Mouse (Mus musculus) intestine, embryonic 14.5 days (tissue): ENCODE measurements at regions not wholly inside any gene's neighbourhood (a gene's known extent, or its start where the extent isn't known, plus 50 kb on each side); places are given as distances from the start of the nearest gene placed in this dataset.
A peak's percentile ranks its signal among the peaks of the same experiment; 100 is the strongest.

Source experiments
- ATAC-seq: fragments of 200-750 bp; cut with Nextera tagmentation; replicated peaks from 2 replicates; pipeline ENCODE4 v1.8.0; 2017; ENCODE audit warnings: low read depth, moderate number of reproducible peaks, moderate TSS enrichment, moderate library complexity; ENCODE audit not compliant: low FRiP score, low TSS enrichment
- DNase-seq: peaks from one replicate; pipeline ENCODE4 v3.0.0-alpha.2; 2018; ENCODE audit warnings: low spot score
- H3K27ac ChIP-seq: fragments of 300-500 bp; sonication (generic); 2 replicates; pipeline ENCODE4 v1.5.1; 2014; ENCODE audit warnings: low read depth, mild to moderate bottlenecking, control low read depth
- H3K27me3 ChIP-seq: fragments of 300-500 bp; sonication (generic); replicated peaks from 2 replicates; pipeline ENCODE4 v1.6.1; 2014; ENCODE audit warnings: low read length, control low read depth; ENCODE audit not compliant: control insufficient read depth, insufficient read depth
- H3K36me3 ChIP-seq: fragments of 300-500 bp; sonication (generic); 2 replicates; pipeline ENCODE4 v1.6.1; 2014; ENCODE audit warnings: low read length, control low read depth; ENCODE audit not compliant: control insufficient read depth, insufficient read depth
- H3K4me1 ChIP-seq: fragments of 300-500 bp; sonication (generic); replicated peaks from 2 replicates; pipeline ENCODE4 v1.6.1; 2014; ENCODE audit warnings: low read length, control low read depth, mixed read lengths; ENCODE audit not compliant: control insufficient read depth, insufficient read depth
- H3K4me2 ChIP-seq: fragments of 300-500 bp; sonication (generic); 2 replicates; pipeline ENCODE4 v1.6.1; 2014; ENCODE audit warnings: low read length
- H3K4me3 ChIP-seq: fragments of 300-500 bp; sonication (generic); 2 replicates; pipeline ENCODE4 v1.5.1; 2014; ENCODE audit warnings: low read depth, low read length, control low read depth, mixed read lengths
- H3K9ac ChIP-seq: fragments of 300-500 bp; sonication (generic); 2 replicates; pipeline ENCODE4 v1.6.1; 2014; ENCODE audit warnings: mild to moderate bottlenecking, low read length
- H3K9me3 ChIP-seq: fragments of 300-500 bp; sonication (generic); 2 replicates; pipeline ENCODE4 v1.6.1; 2016; ENCODE audit warnings: low read length, control low read depth; ENCODE audit not compliant: control insufficient read depth
- WGBS: fragments of 180-500 bp; shearing (Covaris S2); extraction: QIAGEN DNeasy Blood & Tissue Kit; methylation state at CpG from one replicate; pipeline ENCODE4 v1.1.7; 2014; 5-methylcytosine and 5-hydroxymethylcytosine counted together

- H3K36me3 ChIP-seq: no peaks in the 10 kb centered on the region
- WGBS: 62% methylated on average over 3 of the region's 3 CpGs
Observed at GRCm38 (mm10) chr9:68231131-68231530, 390.9 kb downstream of the Vps13c start.

GRCm38 (mm10) chr9:68234979-68235649, 394.9 kb downstream of the Vps13c start:
- Histone ChIP-seq H3K9me3 (no peaks in the 10 kb centered on the region), H3K4me2 (no peak overlapping the region), H3K4me1 (no peaks in the 10 kb centered on the region), H3K9ac (no peak overlapping the region), H3K4me3 (no peak overlapping the region), H3K27ac (no peak overlapping the region), H3K27me3 (no peaks in the 10 kb centered on the region), H3K36me3 (no peaks in the 10 kb centered on the region)
- DNase-seq (no peak), ATAC-seq (no peak)
- 39% methylated on average over 12 of the region's 12 CpGs for WGBS

More at GRCm38 (mm10) chr9:68231131-68231530, 390.9 kb downstream of the Vps13c start:
- no peak overlapping the region for H3K4me2 ChIP-seq
- H3K4me3 ChIP-seq: no peak overlapping the region
- H3K9me3 ChIP-seq: no peaks in the 10 kb centered on the region
- no peaks in the 10 kb centered on the region for H3K27me3 ChIP-seq
- H3K4me1 ChIP-seq: no peaks in the 10 kb centered on the region
- ATAC-seq (no peak), DNase-seq (no peak)
- H3K9ac ChIP-seq: no peak overlapping the region
- H3K27ac ChIP-seq: no peak overlapping the region

- Histone ChIP-seq H3K9ac (no peak overlapping the region), H3K4me2 (no peak overlapping the region), H3K36me3 (no peaks in the 10 kb centered on the region), H3K27ac (no peak overlapping the region), H3K4me1 (no peaks in the 10 kb centered on the region), H3K4me3 (no peak overlapping the region), H3K9me3 (no peaks in the 10 kb centered on the region), H3K27me3 (no peaks in the 10 kb centered on the region)
- DNase-seq (no peak), ATAC-seq (no peak)
Observed at GRCm38 (mm10) chr9:68239121-68239520, 398.9 kb downstream of the Vps13c start.

GRCm38 (mm10) chr9:68239551-68239950, 399.4 kb downstream of the Vps13c start:
- 94% methylated on average over 5 of the region's 5 CpGs for WGBS
- Histone ChIP-seq H3K36me3 (no peaks in the 10 kb centered on the region), H3K9ac (no peak overlapping the region), H3K4me1 (no peaks in the 10 kb centered on the region), H3K27me3 (no peaks in the 10 kb centered on the region), H3K4me3 (no peak overlapping the region), H3K27ac (no peak overlapping the region), H3K9me3 (no peaks in the 10 kb centered on the region), H3K4me2 (no peak overlapping the region)
- ATAC-seq (no peak), DNase-seq (no peak)

GRCm38 (mm10) chr9:68250011-68250410, 403.6 kb upstream of the Rora start:
- no peak for ATAC-seq
- H3K4me1 ChIP-seq: no peaks in the 10 kb centered on the region

GRCm38 (mm10) chr9:68254218-68254617, 399.4 kb upstream of the Rora start:
- ATAC-seq: no peak
- DNase-seq: no peak
- Histone ChIP-seq H3K4me1 (no peaks in the 10 kb centered on the region), H3K9me3 (no peaks in the 10 kb centered on the region), H3K27me3 (no peaks in the 10 kb centered on the region), H3K27ac (no peak overlapping the region), H3K4me2 (no peak overlapping the region), H3K36me3 (no peaks in the 10 kb centered on the region), H3K4me3 (no peak overlapping the region), H3K9ac (no peak overlapping the region)
- WGBS: 57% methylated on average over 3 of the region's 3 CpGs

More at GRCm38 (mm10) chr9:68250011-68250410, 403.6 kb upstream of the Rora start:
- no peaks in the 10 kb centered on the region for H3K27me3 ChIP-seq
- no peaks in the 10 kb centered on the region for H3K36me3 ChIP-seq
- no peak overlapping the region for H3K4me3 ChIP-seq
- H3K4me2 ChIP-seq: no peak overlapping the region
- H3K9ac ChIP-seq: no peak overlapping the region
- WGBS: 83% methylated on average over 16 of the region's 16 CpGs
- no peaks in the 10 kb centered on the region for H3K9me3 ChIP-seq
- no peak for DNase-seq
- no peak overlapping the region for H3K27ac ChIP-seq

- Histone ChIP-seq H3K36me3 (no peaks in the 10 kb centered on the region), H3K9ac (no peak overlapping the region), H3K27ac (no peak overlapping the region), H3K4me1 (no peaks in the 10 kb centered on the region), H3K27me3 (no peaks in the 10 kb centered on the region), H3K9me3 (no peaks in the 10 kb centered on the region), H3K4me2 (no peak overlapping the region), H3K4me3 (no peak overlapping the region)
- ATAC-seq (no peak), DNase-seq (no peak)
- 78% methylated on average over 18 of the region's 18 CpGs for WGBS
Observed at GRCm38 (mm10) chr9:68268551-68268950, 385.0 kb upstream of the Rora start.

GRCm38 (mm10) chr9:68302232-68302925, 351.2 kb upstream of the Rora start:
- peak; percentile 64; the same call in 1 of the 2 replicates for ATAC-seq
- Histone ChIP-seq H3K27ac (peak overlapping the region; percentile 81), H3K9me3 (0 out of 2 replicates have a peak, but pooled peaks cover 3% of the 10 kb centered on the region), H3K27me3 (no peaks in the 10 kb centered on the region), H3K9ac (no peak overlapping the region), H3K36me3 (no peaks in the 10 kb centered on the region), H3K4me1 (no peaks in the 10 kb centered on the region; the same call in 1 of the 2 replicates), H3K4me3 (no peak overlapping the region), H3K4me2 (no peak overlapping the region)
- 36% methylated on average over 7 of the region's 7 CpGs for WGBS
- DNase-seq: peak; percentile 58

- no peak for DNase-seq
Observed at GRCm38 (mm10) chr9:68330721-68331120, 322.9 kb upstream of the Rora start.

More at GRCm38 (mm10) chr9:68330721-68331120, 322.9 kb upstream of the Rora start:
- no peak overlapping the region for H3K4me3 ChIP-seq
- no peak for ATAC-seq
- no peaks in the 10 kb centered on the region for H3K36me3 ChIP-seq
- H3K27ac ChIP-seq: no peak overlapping the region
- H3K9ac ChIP-seq: no peak overlapping the region
- no peaks in the 10 kb centered on the region for H3K27me3 ChIP-seq
- H3K9me3 ChIP-seq: no peaks in the 10 kb centered on the region
- WGBS: 60% methylated on average over 3 of the region's 3 CpGs
- H3K4me2 ChIP-seq: no peak overlapping the region
- H3K4me1 ChIP-seq: no peaks in the 10 kb centered on the region
